Mouse (Mus musculus) erythroblast, embryonic 14.5 days (primary cell): ENCODE data around the gene Ercc8.

Experiments
- GATA1 ChIP-seq: IDR thresholded peaks from 2 replicates; pipeline ENCODE4 v1.6.1; 2012; ENCODE audit warnings: low read length, inconsistent platforms, mixed read lengths
- TAL1 ChIP-seq: IDR thresholded peaks from 3 replicates; pipeline ENCODE4 v1.6.1; 2012; ENCODE audit warnings: low read length, inconsistent platforms, mixed read lengths

GRCm38 (mm10) chr13:108152650-108153372, 5.7 kb upstream of the Ercc8 start:
- TF ChIP-seq GATA1 (no peak), TAL1 (no peak)
